Mouse (Mus musculus) mouse embryonic stem cell (cell line): Measurements from ENCODE around the gene Gak.

Source experiments
- in situ Hi-C, 2 experiments: fragments of 300-500 bp; cut with MboI; formaldehyde crosslinking; loops; 1 replicate in 1 of 2; 3 replicates in 1 of 2; pipeline ENCODE4 v1.14.3; 2019 to 2020; ENCODE audit warnings: low sequenced_read_pairs in 2 of 2, low pct_unique_long_range_greater_than_20kb in 1 of 2, mixed read lengths in 1 of 2; ENCODE audit not compliant: unreplicated experiment in 1 of 2

The Gak gene

DNA sequence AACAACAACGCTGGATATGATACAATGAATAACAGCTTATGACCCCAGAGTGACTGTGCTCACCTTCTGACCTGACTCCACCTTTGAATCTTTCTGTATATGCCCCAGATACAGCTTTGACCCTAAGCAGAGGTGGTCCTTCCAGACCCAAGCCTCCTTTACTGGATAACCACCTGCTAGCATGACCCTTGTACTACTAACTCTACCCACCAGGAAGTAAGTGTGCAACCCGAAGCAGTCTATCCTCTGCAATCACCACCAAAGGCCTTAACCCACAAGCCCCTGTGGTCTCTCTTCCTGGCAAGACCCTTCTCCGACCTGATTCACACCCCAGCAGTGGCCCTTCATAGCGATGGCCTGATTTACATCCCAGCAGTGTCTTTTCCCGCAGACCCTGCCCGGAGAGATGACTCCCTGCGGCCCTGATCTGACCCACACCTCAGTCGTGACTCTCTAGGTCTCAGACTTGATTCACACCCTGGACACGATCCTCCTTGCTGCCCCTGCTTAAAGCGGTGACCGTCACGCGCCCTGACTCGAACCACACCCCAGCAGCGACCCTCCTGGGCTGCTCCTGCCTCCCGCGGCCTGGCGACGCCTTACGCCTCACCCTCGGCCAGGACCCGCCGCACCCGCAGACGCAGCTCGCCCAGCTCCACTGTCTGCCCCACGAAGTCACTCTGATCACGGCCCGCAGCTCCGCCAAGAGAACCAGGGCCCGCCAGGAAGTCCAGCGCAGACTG is 493 bp downstream of the Gak start:
- in situ Hi-C loops: no loop called here

DNA sequence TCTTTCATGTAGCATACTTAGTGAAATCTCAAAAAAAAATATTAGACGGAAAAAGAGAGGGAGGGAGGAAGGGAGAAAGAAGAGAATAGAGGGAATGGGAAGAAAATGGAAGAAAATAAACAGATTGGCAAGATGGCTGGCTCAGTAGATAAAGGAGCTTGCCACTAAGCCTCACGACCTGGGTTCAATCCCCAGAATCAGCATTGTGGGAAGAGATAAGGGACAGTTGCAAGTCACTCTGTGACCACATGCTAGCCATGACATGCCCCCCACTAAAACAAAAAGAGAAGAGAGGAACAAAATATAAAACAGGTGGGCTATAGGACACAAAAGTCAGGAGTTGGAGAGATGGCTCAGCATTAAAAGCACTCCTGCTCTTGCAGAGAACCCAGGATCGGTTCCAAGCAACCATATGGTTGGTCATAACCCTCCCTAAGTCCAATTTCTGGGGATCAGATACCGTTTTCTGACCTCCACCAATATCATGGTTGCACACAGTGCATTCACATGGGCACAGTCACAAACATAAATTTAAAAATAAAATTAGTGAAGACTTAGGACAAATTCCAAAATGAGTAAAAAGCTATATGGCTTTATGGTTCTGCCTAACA is 3.4 kb downstream of the Gak start:
- in situ Hi-C loops: no loop called here

DNA sequence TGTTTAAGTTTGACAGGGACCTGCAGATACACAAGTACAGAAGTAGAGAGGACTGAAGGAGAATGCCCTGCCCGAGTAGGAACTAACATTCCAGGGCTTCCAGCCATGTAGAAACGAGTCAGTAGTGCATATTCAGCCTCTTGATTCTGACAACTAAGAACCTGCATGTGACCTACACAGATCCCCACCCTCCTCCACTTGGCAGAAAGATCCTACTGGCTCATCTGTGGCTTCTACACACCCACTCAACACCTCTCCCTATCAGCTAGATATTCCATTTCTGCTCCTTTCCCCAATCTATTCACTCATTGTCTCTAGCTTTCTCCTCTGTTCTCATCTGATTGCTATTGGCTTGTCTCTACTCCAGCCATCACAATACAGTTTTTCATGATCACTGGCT is 7.7 kb downstream of the Gak start:
- in situ Hi-C loops: no loop called here

- in situ Hi-C loops: no loop called here
These were observed 19.1 kb downstream of the Gak start for GRCm38 (mm10) chr5:108610426-108610825.

- in situ Hi-C loops: no loop called here
These were observed 27.0 kb downstream of the Gak start for GRCm38 (mm10) chr5:108602537-108602936.

- in situ Hi-C loops: no loop called here
These were observed 29.6 kb downstream of the Gak start for GRCm38 (mm10) chr5:108599923-108600322.

- in situ Hi-C loops: no loop called here
These were observed 48.1 kb downstream of the Gak start for GRCm38 (mm10) chr5:108581361-108581891.

- in situ Hi-C loops: no loop called here
These were observed 56.5 kb downstream of the Gak start for GRCm38 (mm10) chr5:108573054-108573453.

GRCm38 (mm10) chr5:108570991-108571390 is 58.6 kb downstream of the Gak start:
- in situ Hi-C loops: no loop called here

GRCm38 (mm10) chr5:108567104-108567503 is 62.5 kb downstream of the Gak start:
- in situ Hi-C loops: no loop called here

DNA sequence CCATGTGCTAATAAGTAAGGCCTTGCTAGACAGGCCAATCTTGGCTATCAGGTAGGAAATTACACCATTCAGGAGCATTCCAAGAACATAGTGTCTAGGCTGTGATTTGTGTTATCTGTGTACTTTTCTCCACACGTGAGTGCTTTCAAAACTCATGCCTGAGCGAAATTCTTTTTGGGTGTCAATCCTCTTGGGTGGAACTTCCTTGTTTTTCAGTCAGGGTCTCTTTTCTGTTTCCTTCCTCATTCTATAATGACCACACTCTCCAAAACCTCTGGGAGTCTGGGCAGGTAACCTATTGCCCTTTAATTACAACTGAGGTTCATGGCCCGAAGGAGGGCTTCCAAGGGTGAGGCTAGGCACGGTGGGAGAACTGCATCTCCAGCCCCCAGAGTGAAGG is 63.0 kb downstream of the Gak start:
- in situ Hi-C loops: no loop called here

DNA sequence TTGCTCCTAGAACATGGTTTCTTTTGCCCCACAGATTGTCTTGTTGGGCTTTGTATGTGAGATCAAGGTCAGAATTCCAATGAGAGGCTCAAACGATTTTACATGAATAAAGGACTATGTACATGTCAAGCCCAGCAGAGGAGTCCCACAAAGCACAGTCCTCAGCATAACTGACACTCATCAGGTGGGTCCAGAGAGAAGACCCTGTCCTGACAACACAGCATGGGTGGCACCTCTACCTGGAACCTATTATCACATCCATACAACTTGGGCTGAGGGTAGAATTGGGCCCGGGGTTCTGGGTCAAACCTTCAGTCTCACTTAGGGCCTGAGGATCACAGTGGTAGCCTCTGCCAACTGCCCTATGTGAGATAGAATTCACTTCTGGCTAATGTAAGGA is 64.2 kb downstream of the Gak start:
- in situ Hi-C loops: no loop called here

- in situ Hi-C loops: no loop called here
These were observed 65.2 kb downstream of the Gak start for GRCm38 (mm10) chr5:108564346-108564745.

GRCm38 (mm10) chr5:108562483-108562882 is 67.1 kb downstream of the Gak start:
- in situ Hi-C loops: no loop called here

DNA sequence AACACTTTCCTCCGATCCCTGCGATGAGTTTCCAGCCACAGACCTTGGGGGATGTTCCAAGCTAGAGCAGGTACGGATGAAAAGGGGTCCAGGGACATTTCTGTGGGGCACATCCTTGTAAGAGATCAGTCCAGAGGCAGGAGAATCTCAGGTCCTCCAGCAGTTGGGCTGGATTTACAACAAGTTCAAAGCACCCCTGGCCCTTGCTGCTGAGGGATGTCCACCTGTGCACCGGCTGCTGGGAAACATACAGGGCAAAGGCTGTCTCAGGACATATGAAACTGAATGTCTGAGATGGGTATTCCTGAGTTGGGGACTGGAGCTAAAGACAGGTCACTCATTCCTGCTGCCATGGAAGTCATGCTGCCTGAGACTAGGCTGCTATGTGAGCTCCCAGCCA is 72.6 kb downstream of the Gak start:
- in situ Hi-C loops: no loop called here

- in situ Hi-C loops: no loop called here
These were observed 75.5 kb downstream of the Gak start for GRCm38 (mm10) chr5:108554041-108554440.

DNA sequence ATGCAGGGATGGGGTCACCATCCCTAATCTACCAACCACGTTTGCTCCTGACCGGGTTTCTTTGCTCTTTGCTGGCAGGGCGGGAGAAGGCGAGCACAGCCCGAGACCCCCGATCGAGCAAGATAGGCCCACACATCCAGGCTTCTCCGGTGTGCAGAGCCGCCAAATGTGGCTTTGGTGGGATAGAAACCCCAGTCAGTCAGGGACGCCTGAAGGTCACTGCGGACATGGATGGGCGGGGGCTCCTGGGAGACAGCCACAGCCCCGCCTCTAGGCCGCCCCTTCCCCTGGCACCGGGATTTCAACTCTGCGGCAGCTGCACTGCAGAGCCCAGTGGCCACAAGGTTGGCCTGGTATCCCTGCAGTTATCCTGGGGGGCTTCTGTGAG is 79.4 kb downstream of the Gak start:
- in situ Hi-C loops: no loop called here

DNA sequence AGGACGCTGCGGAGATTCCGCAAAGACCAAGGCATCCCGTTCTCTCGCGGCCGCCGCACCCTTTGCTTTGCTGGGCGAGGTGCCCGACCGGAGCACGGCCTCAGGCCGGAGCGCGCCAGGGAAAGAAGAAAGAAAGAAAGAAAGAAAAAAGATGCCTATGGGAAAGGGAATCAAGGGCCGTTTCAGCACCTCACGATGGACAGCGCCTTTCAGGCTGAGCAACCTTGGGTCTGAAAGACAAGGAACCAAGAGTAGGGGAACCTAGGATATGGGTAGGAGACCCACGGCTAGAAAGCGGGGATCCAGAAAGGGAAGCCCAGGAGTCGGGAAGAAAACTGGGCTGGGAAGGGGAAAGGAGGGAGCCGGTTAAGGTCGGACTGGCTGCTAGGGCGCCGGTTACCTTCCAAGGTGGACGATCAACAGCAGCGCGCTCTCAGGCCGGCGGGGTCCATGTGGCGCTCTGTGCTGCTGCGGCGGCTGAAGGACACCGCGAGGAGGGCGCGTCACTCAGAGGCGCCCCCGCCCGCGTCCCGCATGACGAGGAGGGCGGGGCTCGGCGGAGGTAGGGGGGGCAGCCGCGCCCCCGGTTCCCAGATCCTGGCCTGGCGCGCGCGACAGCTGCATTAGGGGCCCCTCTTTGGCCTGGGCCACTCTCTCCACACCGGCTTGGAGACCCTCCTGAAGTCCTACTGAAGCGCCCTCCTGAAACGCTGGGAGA is 79.9 kb downstream of the Gak start, which contains the start of gene Cplx1:
Gene Cplx1 (minus strand): TSS at position 536 of the 718 bp plus-strand sequence.
- in situ Hi-C loops: no loop called here

DNA sequence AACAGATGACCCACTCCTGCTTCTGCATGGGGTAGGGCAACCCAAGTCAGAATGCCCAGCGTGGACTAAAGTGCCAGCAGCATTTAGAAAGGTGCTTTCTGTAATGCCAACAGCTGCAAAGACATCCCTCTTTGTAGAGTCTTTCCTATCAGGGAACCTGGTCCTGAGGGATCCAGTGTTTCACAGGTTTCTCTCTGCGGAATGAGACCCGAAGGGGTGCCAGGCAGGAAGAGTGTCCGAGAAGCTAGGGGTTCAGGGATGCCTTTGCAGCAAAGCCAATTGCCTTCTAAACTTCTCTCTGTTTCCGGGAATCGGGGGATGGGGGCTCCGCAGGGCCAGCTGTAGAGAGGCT is 80.4 kb downstream of the Gak start:
- in situ Hi-C loops: no loop called here
